Mouse (Mus musculus) kidney, postnatal 0 days (tissue): ENCODE data around the gene Rfx7. TPM values are rescaled to one million over a fixed set of nuclear protein-coding genes. Genes with fewer than 3 reads are reported as not detected.
A peak's percentile ranks its signal among the peaks of the same experiment; 100 is the strongest.
"Not testable (repeated sequence)": the region's sequence is repeated elsewhere in the genome, so short reads cannot be mapped to it uniquely, and the experiment has no call there.

Experiments used
- ATAC-seq: fragments of 200-750 bp; cut with Nextera tagmentation; replicated peaks from 2 replicates; pipeline ENCODE4 v1.8.0; 2017; ENCODE audit warnings: low read depth, moderate number of reproducible peaks, moderate TSS enrichment, moderate library complexity; ENCODE audit not compliant: low FRiP score
- DNase-seq: peaks from one replicate; pipeline ENCODE4 v3.0.0-alpha.2; 2016; ENCODE audit warnings: low spot score
- H3K27ac ChIP-seq: fragments of 300-500 bp; sonication (generic); 2 replicates; pipeline ENCODE4 v1.5.1; 2014; ENCODE audit warnings: mild to moderate bottlenecking
- H3K27me3 ChIP-seq: fragments of 300-500 bp; sonication (generic); 2 replicates; pipeline ENCODE4 v1.6.1; 2014; ENCODE audit warnings: low read length, mixed read lengths; ENCODE audit not compliant: insufficient read depth
- H3K36me3 ChIP-seq: fragments of 300-500 bp; sonication (generic); 2 replicates; pipeline ENCODE4 v1.6.1; 2014; ENCODE audit warnings: low read length, mixed read lengths; ENCODE audit not compliant: insufficient read depth
- H3K4me1 ChIP-seq: fragments of 300-500 bp; sonication (generic); replicated peaks from 2 replicates; pipeline ENCODE4 v1.6.1; 2014; ENCODE audit warnings: antibody characterized with exemption, low read length, mixed read lengths; ENCODE audit not compliant: insufficient read depth
- H3K4me2 ChIP-seq: fragments of 300-500 bp; sonication (generic); 2 replicates; pipeline ENCODE4 v1.6.1; 2014; ENCODE audit warnings: mild to moderate bottlenecking, low read length, moderate library complexity, mixed read lengths
- H3K4me3 ChIP-seq: fragments of 300-500 bp; sonication (generic); replicated peaks from 2 replicates; pipeline ENCODE4 v1.5.1; 2014; ENCODE audit warnings: low read depth, low read length
- H3K9ac ChIP-seq: fragments of 300-500 bp; sonication (generic); 2 replicates; pipeline ENCODE4 v1.6.1; 2014; ENCODE audit warnings: low read depth, low read length
- H3K9me3 ChIP-seq: fragments of 300-500 bp; sonication (generic); replicated peaks from 2 replicates; pipeline ENCODE4 v1.6.1; 2016; ENCODE audit warnings: low read length, inconsistent platforms, mixed read lengths
- CTCF ChIP-seq: IDR thresholded peaks from 2 replicates; pipeline ENCODE4 v1.5.1; 2016; ENCODE audit warnings: antibody characterized with exemption, low read depth, mild to moderate bottlenecking, moderate library complexity
- WGBS: fragments of 180-500 bp; shearing (Covaris S2); extraction: QIAGEN DNeasy Blood & Tissue Kit; methylation state at CpG from one replicate; pipeline ENCODE4 v1.1.7; 2014; 5-methylcytosine and 5-hydroxymethylcytosine counted together
- polyA plus RNA-seq: library from polyadenylated mRNA; unstranded; fragments of >200 nt; fragmentation: Nextera tagmentation; extraction: Ambion mirVana; gene quantifications from 2 replicates; pipeline ENCODE4 v1.2.1, GENCODE M21; 2015

The Rfx7 gene
- polyA plus RNA-seq, 1 experiment from 2014 or later = 9.6 TPM

DNA sequence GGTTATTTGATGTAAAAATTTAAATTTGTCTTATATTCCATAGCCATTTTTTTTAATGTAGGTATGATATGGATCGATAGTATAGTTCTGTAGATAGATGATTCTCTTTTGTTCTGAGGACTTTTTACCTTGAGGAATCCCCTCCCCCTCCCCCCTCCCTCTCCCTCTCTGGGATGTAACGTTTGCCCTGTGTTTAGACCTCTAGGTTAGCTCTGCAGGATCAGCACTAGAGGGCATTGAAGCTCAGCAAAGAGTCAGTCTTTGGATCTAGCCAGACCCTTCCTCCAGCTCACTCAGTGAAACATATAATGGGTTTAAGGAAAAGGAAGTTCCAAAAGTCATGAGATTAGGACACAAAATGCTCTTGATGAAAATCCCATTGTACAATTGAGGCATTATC lies 35.1 kb downstream of the Rfx7 start:
- DNase-seq (no peak), ATAC-seq (no peak)
- H3K9ac ChIP-seq = no peak overlapping the region
- no peak overlapping the region for H3K4me2 ChIP-seq
- TF ChIP-seq CTCF = no peak; the same call in 1 of the 2 replicates
- no peaks in the 10 kb centered on the region for H3K36me3 ChIP-seq
- H3K4me3 ChIP-seq = no peak overlapping the region
- H3K9me3 ChIP-seq = no peaks in the 10 kb centered on the region
- no peak overlapping the region for H3K27ac ChIP-seq
- no peaks in the 10 kb centered on the region for H3K4me1 ChIP-seq
- WGBS = 55% methylated on average over 2 of the region's 2 CpGs
- no peaks in the 10 kb centered on the region for H3K27me3 ChIP-seq

DNA sequence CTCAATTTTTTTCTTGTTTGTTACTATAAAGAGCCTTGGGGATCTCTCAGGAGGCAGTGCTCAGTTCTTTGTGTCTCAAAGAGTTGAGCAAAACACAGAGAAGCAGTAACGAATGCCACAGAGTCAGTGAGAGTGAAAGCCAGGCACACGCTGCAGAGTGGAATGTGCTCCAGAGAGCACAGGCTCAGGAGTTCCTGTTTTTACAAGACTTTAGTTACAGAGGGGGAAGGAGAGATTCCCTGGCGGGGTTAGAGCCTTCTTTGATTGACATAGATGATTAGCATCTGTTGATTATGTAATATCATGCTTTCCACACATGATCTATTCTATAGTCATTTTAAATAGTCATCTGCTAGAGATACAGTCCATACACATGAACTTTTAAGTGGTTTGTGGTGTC lies 48.2 kb downstream of the Rfx7 start:
- DNase-seq (peak; percentile 72), ATAC-seq (no peak)
- WGBS = 13% methylated on average over 3 of the region's 3 CpGs
- no peak for TF ChIP-seq CTCF
- Histone ChIP-seq H3K4me2 (no peak overlapping the region), H3K36me3 (no peaks in the 10 kb centered on the region), H3K9me3 (no peaks in the 10 kb centered on the region), H3K27ac (0 out of 2 replicates have a peak overlapping the region, but pooled peaks have one; percentile 13), H3K27me3 (no peaks in the 10 kb centered on the region), H3K4me1 (no peaks in the 10 kb centered on the region), H3K9ac (no peak overlapping the region), H3K4me3 (no peak overlapping the region)

DNA sequence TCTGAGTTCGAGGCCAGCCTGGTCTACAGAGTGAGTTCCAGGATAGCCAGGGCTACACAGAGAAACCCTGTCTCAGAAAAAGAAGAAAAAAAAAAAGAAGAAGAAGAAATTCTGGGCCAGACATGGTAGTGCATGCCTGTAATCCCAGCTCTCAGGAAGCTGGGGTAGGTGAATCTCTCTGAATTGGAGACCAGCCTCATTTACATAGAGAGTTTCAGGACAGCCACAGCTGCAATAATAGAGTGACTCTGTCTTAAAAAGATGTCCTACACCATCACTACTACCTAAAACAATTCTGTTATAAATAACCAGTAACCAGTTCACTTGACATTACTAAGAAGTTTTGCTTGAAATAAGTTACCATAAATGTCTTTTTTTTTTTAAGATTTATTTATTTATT lies 58.8 kb downstream of the Rfx7 start:
- no peak for DNase-seq
- TF ChIP-seq CTCF = no peak

DNA sequence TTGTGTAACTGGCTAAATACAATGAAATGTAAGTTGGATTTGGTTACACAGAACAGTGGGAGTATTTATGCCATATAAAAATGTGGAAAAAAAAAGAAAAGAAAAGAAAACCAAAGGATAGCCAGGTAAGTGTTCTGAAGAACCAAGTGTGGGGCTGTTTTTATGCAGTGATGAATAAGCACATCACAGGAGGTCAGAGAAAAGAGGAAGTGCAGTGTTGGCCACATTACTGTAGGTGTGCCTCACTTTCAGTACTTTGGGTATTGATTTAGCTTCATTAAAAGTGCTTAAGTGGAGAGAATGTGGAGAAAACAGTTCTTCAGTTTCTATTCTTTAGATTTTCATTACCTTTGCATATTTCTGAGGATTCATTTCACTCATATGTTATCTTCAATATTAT lies 60.0 kb downstream of the Rfx7 start:
- TF ChIP-seq CTCF = no peak
- ATAC-seq = no peak
- no peak for DNase-seq
- no peaks in the 10 kb centered on the region for H3K9me3 ChIP-seq
- H3K27ac ChIP-seq = no peak overlapping the region
- H3K27me3 ChIP-seq = no peaks in the 10 kb centered on the region
- H3K4me3 ChIP-seq = no peak overlapping the region
- H3K4me2 ChIP-seq = no peak overlapping the region
- H3K4me1 ChIP-seq = no peaks in the 10 kb centered on the region
- H3K9ac ChIP-seq = no peak overlapping the region
- no peaks in the 10 kb centered on the region for H3K36me3 ChIP-seq

More for the DNA sequence above, 58.8 kb downstream of the Rfx7 start:
- Histone ChIP-seq H3K4me2 (no peak overlapping the region), H3K27me3 (no peaks in the 10 kb centered on the region), H3K4me3 (no peak overlapping the region), H3K27ac (no peak overlapping the region), H3K9ac (no peak overlapping the region), H3K36me3 (no peaks in the 10 kb centered on the region), H3K4me1 (no peaks in the 10 kb centered on the region), H3K9me3 (no peaks in the 10 kb centered on the region)
- no peak for ATAC-seq
- 91% methylated on average over 1 of the region's 1 CpGs for WGBS

DNA sequence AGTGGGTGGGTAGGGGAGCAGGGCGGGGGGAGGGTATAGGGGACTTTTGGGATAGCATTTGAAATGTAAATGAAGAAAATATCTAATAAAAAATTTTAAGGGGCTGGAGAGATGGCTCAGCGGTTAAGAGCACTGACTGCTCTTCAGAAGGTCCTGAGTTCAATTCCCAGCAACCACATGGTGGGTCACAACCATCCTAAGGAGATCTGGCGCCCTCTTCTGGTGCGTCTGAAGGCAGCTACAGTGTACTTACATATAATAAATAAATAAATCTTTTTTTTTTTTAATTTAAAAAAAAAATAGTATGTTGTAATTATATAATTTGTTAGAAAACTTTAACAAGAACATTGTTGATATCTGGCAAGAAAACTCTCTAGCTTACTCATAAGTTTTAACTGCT lies 62.6 kb downstream of the Rfx7 start:
- peak; percentile 49 for TF ChIP-seq CTCF
- not testable (repeated sequence) for H3K4me1 ChIP-seq, DNase-seq, ATAC-seq, H3K27me3 ChIP-seq, H3K9me3 ChIP-seq, H3K36me3 ChIP-seq, H3K4me3 ChIP-seq, H3K4me2 ChIP-seq, H3K27ac ChIP-seq, H3K9ac ChIP-seq
- 91% methylated on average over 4 of the region's 4 CpGs for WGBS

DNA sequence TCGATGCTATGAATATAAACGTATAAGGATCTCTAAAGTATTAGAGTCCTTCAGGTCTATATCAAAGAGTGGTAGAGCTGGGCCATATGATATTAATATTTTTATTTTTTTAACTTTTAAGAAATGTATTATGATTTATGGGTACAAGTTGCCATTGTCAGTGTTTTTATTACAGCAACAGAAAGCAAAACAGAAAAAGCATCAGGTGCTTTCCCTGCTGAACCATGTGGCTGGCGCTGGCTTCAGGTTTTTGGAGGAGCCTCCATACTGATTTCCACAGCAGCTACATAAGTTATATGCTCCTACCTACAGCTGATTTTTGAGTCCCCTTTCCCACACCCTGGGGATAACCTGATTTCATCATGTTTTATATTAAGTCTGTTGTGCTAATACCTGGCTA lies 68.1 kb downstream of the Rfx7 start:
- Histone ChIP-seq H3K4me1 (no peaks in the 10 kb centered on the region), H3K4me3 (no peak overlapping the region), H3K27ac (no peak overlapping the region), H3K4me2 (no peak overlapping the region), H3K27me3 (no peaks in the 10 kb centered on the region), H3K9me3 (no peaks in the 10 kb centered on the region), H3K36me3 (peaks cover 3% of the 10 kb centered on the region; the same call in 1 of the 2 replicates), H3K9ac (no peak overlapping the region)
- 96% methylated on average over 3 of the region's 3 CpGs for WGBS
- no peak for DNase-seq
- TF ChIP-seq CTCF = no peak
- ATAC-seq = no peak

DNA sequence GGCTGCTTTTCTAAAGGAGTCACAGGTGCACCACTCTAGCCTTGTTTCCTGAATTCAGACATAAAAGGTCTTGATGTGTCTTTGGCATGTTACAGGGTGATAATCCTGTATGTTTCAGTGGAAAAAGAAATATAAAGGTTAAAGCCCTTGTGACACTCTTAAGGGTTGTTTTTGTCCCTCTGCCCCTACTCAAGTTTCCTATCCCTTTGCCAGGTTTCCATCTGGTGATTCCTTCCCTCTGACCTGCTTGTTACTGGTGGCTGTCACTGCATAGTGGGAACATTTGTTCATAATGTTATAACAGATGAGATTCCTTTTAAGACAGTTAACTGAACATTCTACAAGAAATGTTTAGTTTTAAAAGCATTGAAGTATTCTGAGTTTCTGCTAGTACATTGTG lies 77.7 kb downstream of the Rfx7 start:
- no peak for TF ChIP-seq CTCF
- ATAC-seq (no peak), DNase-seq (no peak)

More for the DNA sequence above, 77.7 kb downstream of the Rfx7 start:
- H3K9ac ChIP-seq = no peak overlapping the region
- H3K9me3 ChIP-seq = no peaks in the 10 kb centered on the region
- no peak overlapping the region for H3K27ac ChIP-seq
- no peak overlapping the region for H3K4me3 ChIP-seq
- H3K27me3 ChIP-seq = no peaks in the 10 kb centered on the region
- no peak overlapping the region for H3K4me2 ChIP-seq
- H3K4me1 ChIP-seq = no peaks in the 10 kb centered on the region
- 0 out of 2 replicates have a peak, but pooled peaks cover 10% of the 10 kb centered on the region for H3K36me3 ChIP-seq
